Mouse (Mus musculus): ENCODE data around the gene Fam131b. TPM values are rescaled to one million over a fixed set of nuclear protein-coding genes. Genes with fewer than 3 reads are reported as not detected.

Gene Fam131b
- total RNA-seq, 1 experiment, result 1.3 TPM

DNA sequence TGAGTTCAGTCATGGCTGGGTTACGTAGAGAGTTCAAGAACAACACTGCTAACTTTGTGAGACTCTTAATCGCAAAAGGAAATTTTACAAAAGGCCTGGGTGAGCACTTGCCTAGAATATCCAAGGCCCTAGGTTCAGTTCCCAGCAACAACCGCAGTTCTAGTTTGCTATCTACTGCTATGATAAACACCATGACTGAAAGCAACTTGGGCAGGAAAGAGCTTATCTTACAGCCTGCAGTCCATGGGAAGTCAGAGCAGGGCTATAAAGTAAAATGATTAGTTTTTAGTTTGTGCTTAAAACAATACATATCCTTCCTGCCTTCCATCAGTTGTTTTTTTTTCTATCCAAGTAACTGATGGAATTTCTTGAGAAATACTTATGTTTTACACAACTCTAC is 2.1 kb upstream of the Fam131b start:
- TF ChIP-seq HCFC1 (IDR thresholded peaks at IDR 0.05; ENCODE audit: borderline replicate concordance, insufficient read depth, low read length) (no peak), ZC3H11A (IDR thresholded peaks at IDR 0.05; ENCODE audit: borderline replicate concordance, low read depth, low read length) (no peak), MAFK (IDR thresholded peaks at IDR 0.05; ENCODE audit: insufficient read depth, low read depth, low read length) (no peak), CHD2 (IDR thresholded peaks at IDR 0.05; ENCODE audit: low read depth, low read length) (no peak), ZNF384 (IDR thresholded peaks at IDR 0.05; ENCODE audit: low read depth, low read length) (no peak)
- DNase-seq (ENCODE audit: low read depth, low spot score), result no peak
- no peaks in the 10 kb centered on the region for H3K36me3 ChIP-seq (ENCODE audit: control insufficient read depth, insufficient read depth, low read length, poor library complexity, severe bottlenecking)
- no peak overlapping the region for H3K27ac ChIP-seq (ENCODE audit: insufficient read depth, low read depth, low read length, poor library complexity, severe bottlenecking)
- H3K9ac ChIP-seq (ENCODE audit: insufficient read depth, low read depth, low read length, poor library complexity, severe bottlenecking), result no peak overlapping the region
- no peaks in the 10 kb centered on the region for H3K9me3 ChIP-seq (ENCODE audit: control insufficient read depth, insufficient read depth, low read depth, low read length)
- H3K4me3 ChIP-seq (ENCODE audit: insufficient read depth in 1 of 2, low read depth in 1 of 2, low read length in 2 of 2, poor library complexity in 1 of 2, severe bottlenecking in 1 of 2), result no peak overlapping the region
- in situ Hi-C loops (cut with MboI; ENCODE audit: low sequenced_read_pairs in 2 of 2, unreplicated experiment in 2 of 2), result no loop called here
- H3K4me1 ChIP-seq (ENCODE audit: control insufficient read depth in 2 of 2, insufficient read depth in 2 of 2, low read length in 2 of 2, poor library complexity in 1 of 2), result 0 out of 4 replicates have a peak, but pooled peaks cover 0 to 3% of the 10 kb centered on the region in 2 experiments

GRCm38 (mm10) chr6:42325268-42325609 is 796 bp upstream of the Fam131b start:
- in situ Hi-C loops (cut with MboI; ENCODE audit: low sequenced_read_pairs in 2 of 2, unreplicated experiment in 2 of 2), result no loop called here
- Histone ChIP-seq H3K4me1 (ENCODE audit: control insufficient read depth in 2 of 2, insufficient read depth in 2 of 2, low read length in 2 of 2, poor library complexity in 1 of 2) (0 out of 4 replicates have a peak, but pooled peaks cover 0 to 3% of the 10 kb centered on the region in 2 experiments), H3K9me3 (ENCODE audit: control insufficient read depth, insufficient read depth, low read depth, low read length) (no peaks in the 10 kb centered on the region), H3K4me3 (ENCODE audit: insufficient read depth in 1 of 2, low read depth in 1 of 2, low read length in 2 of 2, poor library complexity in 1 of 2, severe bottlenecking in 1 of 2) (peak overlapping the region; percentile 68 to 71), H3K36me3 (ENCODE audit: control insufficient read depth, insufficient read depth, low read length, poor library complexity, severe bottlenecking) (no peaks in the 10 kb centered on the region), H3K9ac (ENCODE audit: insufficient read depth, low read depth, low read length, poor library complexity, severe bottlenecking) (no peak overlapping the region), H3K27ac (ENCODE audit: insufficient read depth, low read depth, low read length, poor library complexity, severe bottlenecking) (no peak overlapping the region)
- DNase-seq (ENCODE audit: low read depth, low spot score), result peak; percentile 67
- TF ChIP-seq MAFK (IDR thresholded peaks at IDR 0.05; ENCODE audit: insufficient read depth, low read depth, low read length) (no peak), ZNF384 (IDR thresholded peaks at IDR 0.05; ENCODE audit: low read depth, low read length) (no peak), HCFC1 (IDR thresholded peaks at IDR 0.05; ENCODE audit: borderline replicate concordance, insufficient read depth, low read length) (no peak), CHD2 (IDR thresholded peaks at IDR 0.05; ENCODE audit: low read depth, low read length) (no peak), ZC3H11A (IDR thresholded peaks at IDR 0.05; ENCODE audit: borderline replicate concordance, low read depth, low read length) (no peak)

DNA sequence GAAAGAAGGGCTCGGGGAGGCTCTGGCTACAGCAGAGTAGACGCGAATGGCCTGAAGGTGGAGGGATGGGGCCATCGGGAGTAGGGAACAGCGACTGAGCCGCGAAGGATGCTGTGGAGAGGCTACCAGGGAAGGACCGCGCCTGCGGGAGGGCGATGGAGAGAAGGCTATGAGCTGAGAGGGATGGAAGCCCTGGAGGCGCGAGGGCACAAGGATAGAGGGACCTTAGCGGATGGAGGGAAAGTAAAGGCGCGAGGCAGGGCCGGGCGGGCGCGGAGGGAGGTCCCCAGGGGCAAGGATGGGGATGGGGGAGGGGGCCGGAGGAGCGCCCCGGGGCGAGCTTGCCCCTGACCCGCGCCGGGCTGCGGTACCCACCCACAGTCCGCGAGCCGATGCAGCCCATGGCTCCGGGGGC is 369 bp downstream of the Fam131b start:
- TF ChIP-seq HCFC1 (IDR thresholded peaks at IDR 0.05; ENCODE audit: borderline replicate concordance, insufficient read depth, low read length) (no peak), ZNF384 (IDR thresholded peaks at IDR 0.05; ENCODE audit: low read depth, low read length) (no peak), MAFK (IDR thresholded peaks at IDR 0.05; ENCODE audit: insufficient read depth, low read depth, low read length) (no peak), CHD2 (IDR thresholded peaks at IDR 0.05; ENCODE audit: low read depth, low read length) (no peak), ZC3H11A (IDR thresholded peaks at IDR 0.05; ENCODE audit: borderline replicate concordance, low read depth, low read length) (no peak)
- DNase-seq (ENCODE audit: low read depth, low spot score), result peak; percentile 22
- H3K4me3 ChIP-seq (ENCODE audit: insufficient read depth in 1 of 2, low read depth in 1 of 2, low read length in 2 of 2, poor library complexity in 1 of 2, severe bottlenecking in 1 of 2), result peak overlapping the region; percentile 68 to 71
- no peaks in the 10 kb centered on the region for H3K9me3 ChIP-seq (ENCODE audit: control insufficient read depth, insufficient read depth, low read depth, low read length)
- peak overlapping the region; percentile 20; the same call in 1 of the 2 replicates for H3K9ac ChIP-seq (ENCODE audit: insufficient read depth, low read depth, low read length, poor library complexity, severe bottlenecking)
- H3K4me1 ChIP-seq (ENCODE audit: control insufficient read depth in 2 of 2, insufficient read depth in 2 of 2, low read length in 2 of 2, poor library complexity in 1 of 2), result 0 out of 4 replicates have a peak, but pooled peaks cover 0 to 3% of the 10 kb centered on the region in 2 experiments
- in situ Hi-C loops (cut with MboI; ENCODE audit: low sequenced_read_pairs in 2 of 2, unreplicated experiment in 2 of 2), result no loop called here
- no peaks in the 10 kb centered on the region for H3K36me3 ChIP-seq (ENCODE audit: control insufficient read depth, insufficient read depth, low read length, poor library complexity, severe bottlenecking)
- no peak overlapping the region for H3K27ac ChIP-seq (ENCODE audit: insufficient read depth, low read depth, low read length, poor library complexity, severe bottlenecking)

DNA sequence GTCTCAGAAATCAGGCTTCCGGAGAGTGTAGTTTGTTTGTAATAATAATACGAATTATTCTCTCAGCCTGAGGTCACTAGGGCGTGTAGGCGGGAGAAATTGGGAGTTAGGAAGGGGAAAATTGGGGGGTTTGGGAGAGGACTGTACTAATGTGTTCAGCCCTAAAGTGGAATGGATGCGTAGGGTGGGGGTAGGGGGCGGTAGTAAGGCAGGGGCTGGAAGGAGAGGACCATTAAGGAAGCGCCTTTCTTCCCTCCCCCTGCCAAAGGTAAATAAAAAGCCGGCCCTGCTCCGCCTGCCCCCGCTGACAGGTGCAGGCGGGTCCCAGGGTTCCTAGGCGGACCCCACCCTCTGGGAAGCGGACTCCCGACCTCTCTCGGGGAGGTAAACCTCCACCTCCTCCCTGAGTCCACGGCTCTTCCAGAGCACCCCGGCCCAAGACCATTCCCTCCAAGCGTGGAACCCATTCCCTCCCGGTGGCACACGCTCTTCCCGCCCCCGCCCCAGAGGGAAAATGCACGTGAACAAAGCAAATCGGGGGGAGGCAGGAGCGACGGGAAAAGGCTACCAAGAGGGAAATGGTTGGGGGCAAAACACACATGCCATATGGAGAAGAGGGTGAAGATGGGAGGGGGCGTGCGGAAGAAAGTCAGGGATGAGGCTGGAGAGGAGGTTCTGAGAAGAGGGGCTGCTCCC is 924 bp downstream of the Fam131b start:
- peak overlapping the region; percentile 68 to 71 for H3K4me3 ChIP-seq (ENCODE audit: insufficient read depth in 1 of 2, low read depth in 1 of 2, low read length in 2 of 2, poor library complexity in 1 of 2, severe bottlenecking in 1 of 2)
- no peak for TF ChIP-seq ZC3H11A (IDR thresholded peaks at IDR 0.05; ENCODE audit: borderline replicate concordance, low read depth, low read length)
- TF ChIP-seq MAFK (IDR thresholded peaks at IDR 0.05; ENCODE audit: insufficient read depth, low read depth, low read length), result no peak
- no peak for TF ChIP-seq HCFC1 (IDR thresholded peaks at IDR 0.05; ENCODE audit: borderline replicate concordance, insufficient read depth, low read length)
- no peak for TF ChIP-seq ZNF384 (IDR thresholded peaks at IDR 0.05; ENCODE audit: low read depth, low read length)
- no peak for TF ChIP-seq CHD2 (IDR thresholded peaks at IDR 0.05; ENCODE audit: low read depth, low read length)
- no peak overlapping the region for H3K27ac ChIP-seq (ENCODE audit: insufficient read depth, low read depth, low read length, poor library complexity, severe bottlenecking)
- no peaks in the 10 kb centered on the region for H3K36me3 ChIP-seq (ENCODE audit: control insufficient read depth, insufficient read depth, low read length, poor library complexity, severe bottlenecking)
- no peak overlapping the region; the same call in 1 of the 2 replicates for H3K9ac ChIP-seq (ENCODE audit: insufficient read depth, low read depth, low read length, poor library complexity, severe bottlenecking)
- no peaks in the 10 kb centered on the region for H3K9me3 ChIP-seq (ENCODE audit: control insufficient read depth, insufficient read depth, low read depth, low read length)
- DNase-seq (ENCODE audit: low read depth, low spot score), result no peak
- H3K4me1 ChIP-seq (ENCODE audit: control insufficient read depth in 2 of 2, insufficient read depth in 2 of 2, low read length in 2 of 2, poor library complexity in 1 of 2), result 0 out of 4 replicates have a peak, but pooled peaks cover 0 to 3% of the 10 kb centered on the region in 2 experiments
- in situ Hi-C loops (cut with MboI; ENCODE audit: low sequenced_read_pairs in 2 of 2, unreplicated experiment in 2 of 2), result no loop called here
